Mouse (Mus musculus) liver, postnatal 0 days (tissue): ENCODE results near the gene Tango6. TPM values are rescaled to one million over a fixed set of nuclear protein-coding genes. Genes with fewer than 3 reads are reported as not detected.

Experiments
- ATAC-seq: fragments of 200-750 bp; cut with Nextera tagmentation; 2 replicates; pipeline ENCODE4 v1.8.0; 2017; ENCODE audit warnings: mild to moderate bottlenecking, moderate library complexity
- DNase-seq: peaks from one replicate; pipeline ENCODE4 v3.0.0-alpha.2; 2016
- H3K27ac ChIP-seq: fragments of 300-500 bp; sonication (generic); 2 replicates; pipeline ENCODE4 v1.5.1; 2014; ENCODE audit warnings: antibody characterized with exemption, moderate library complexity, mild to moderate bottlenecking, low read depth
- H3K27me3 ChIP-seq: fragments of 300-500 bp; sonication (generic); 2 replicates; pipeline ENCODE4 v1.6.1; 2014; ENCODE audit warnings: low read length, control low read depth, mixed read lengths; ENCODE audit not compliant: insufficient read depth
- H3K36me3 ChIP-seq: fragments of 300-500 bp; sonication (generic); replicated peaks from 2 replicates; pipeline ENCODE4 v1.6.1; 2014; ENCODE audit warnings: mild to moderate bottlenecking, control low read depth, low read length, moderate library complexity, mixed read lengths; ENCODE audit not compliant: insufficient read depth
- H3K4me1 ChIP-seq: fragments of 300-500 bp; sonication (generic); 2 replicates; pipeline ENCODE4 v1.6.1; 2014; ENCODE audit warnings: antibody characterized with exemption, mild to moderate bottlenecking, control low read depth; ENCODE audit not compliant: insufficient read depth
- H3K4me2 ChIP-seq: fragments of 300-500 bp; sonication (generic); 2 replicates; pipeline ENCODE4 v1.6.1; 2014; ENCODE audit warnings: low read depth, mild to moderate bottlenecking, low read length, moderate library complexity, mixed read lengths
- H3K4me3 ChIP-seq: fragments of 300-500 bp; sonication (generic); 2 replicates; pipeline ENCODE4 v1.5.1; 2014; ENCODE audit warnings: low read depth, low read length
- H3K9ac ChIP-seq: fragments of 300-500 bp; sonication (generic); replicated peaks from 2 replicates; pipeline ENCODE4 v1.6.1; 2014; ENCODE audit warnings: mild to moderate bottlenecking, moderate library complexity
- H3K9me3 ChIP-seq: fragments of 300-500 bp; sonication (generic); 2 replicates; pipeline ENCODE4 v1.6.1; 2016; ENCODE audit warnings: mild to moderate bottlenecking, control low read depth, low read length, mixed read lengths
- CTCF ChIP-seq: sonication (generic); IDR thresholded peaks from 2 replicates; pipeline ENCODE4 v1.5.1; 2016; ENCODE audit warnings: antibody characterized with exemption, low read depth
- EP300 ChIP-seq: IDR thresholded peaks from 2 replicates; pipeline ENCODE4 v1.6.1; 2016; ENCODE audit warnings: antibody characterized with exemption, low read depth, mild to moderate bottlenecking
- WGBS: fragments of 180-500 bp; shearing (Covaris S2); extraction: QIAGEN DNeasy Blood & Tissue Kit; methylation state at CpG from one replicate; pipeline ENCODE4 v1.1.7; 2014; ENCODE audit not compliant: insufficient replicate concordance; 5-methylcytosine and 5-hydroxymethylcytosine counted together
- polyA plus RNA-seq: library from polyadenylated mRNA; unstranded; fragments of >200 nt; fragmentation: Nextera tagmentation; extraction: Ambion mirVana; gene quantifications from 2 replicates; pipeline ENCODE4 v1.2.1, GENCODE M21; 2015

Gene Tango6
- polyA plus RNA-seq, 1 experiment from 2014 or later, result 1.8 TPM

DNA sequence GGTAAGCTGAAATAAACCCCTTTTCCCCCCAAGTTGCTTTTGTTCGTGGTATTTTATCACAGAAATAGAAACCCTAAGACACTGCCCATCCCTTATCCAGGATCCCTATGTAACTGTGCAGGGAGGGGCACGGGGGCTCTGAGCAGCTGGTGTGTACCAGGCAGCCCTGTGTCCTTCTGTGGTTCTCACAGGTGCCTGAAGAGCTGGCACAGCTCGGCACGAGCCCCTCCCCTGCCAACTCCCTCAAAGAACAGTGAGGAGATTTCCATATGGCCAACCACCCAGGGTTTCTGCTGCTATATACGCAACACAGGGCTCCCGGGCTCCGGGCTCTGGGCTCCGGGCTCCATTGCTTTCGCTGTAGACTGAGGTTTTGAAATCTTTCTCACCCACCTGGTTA, 182.5 kb downstream of the Tango6 start:
- no peak for DNase-seq
- H3K4me1 ChIP-seq, result peaks cover 2% of the 10 kb centered on the region
- peaks cover 21% of the 10 kb centered on the region for H3K27me3 ChIP-seq
- no peak for TF ChIP-seq EP300
- no peak for TF ChIP-seq CTCF
- H3K27ac ChIP-seq, result no peak overlapping the region
- WGBS, result 71% methylated on average over 9 of the region's 9 CpGs
- no peak overlapping the region for H3K4me2 ChIP-seq
- no peak for ATAC-seq
- no peak overlapping the region for H3K4me3 ChIP-seq
- no peak overlapping the region for H3K9ac ChIP-seq
- no peaks in the 10 kb centered on the region for H3K36me3 ChIP-seq
- H3K9me3 ChIP-seq, result no peaks in the 10 kb centered on the region

DNA sequence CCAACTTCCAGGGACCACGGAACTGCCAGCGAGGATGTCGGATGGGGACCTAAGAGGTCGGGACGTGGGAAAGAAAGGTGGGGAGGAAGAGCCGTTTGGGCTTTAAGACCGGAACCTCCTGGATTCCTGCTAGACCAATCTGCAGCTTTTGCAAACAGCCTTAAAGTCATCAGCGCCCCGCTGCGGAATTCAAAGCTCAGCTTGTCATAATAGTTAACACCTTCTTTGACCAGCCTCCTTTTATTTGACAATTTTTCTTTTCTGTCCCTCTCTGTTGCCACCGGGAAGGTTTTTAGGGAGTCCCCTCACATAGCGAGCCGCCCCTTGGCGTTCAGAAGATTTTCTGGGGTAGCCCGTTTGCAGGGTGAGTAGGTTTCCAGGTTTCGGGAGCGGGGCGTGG, 187.2 kb downstream of the Tango6 start, which contains the start of gene Has3:
Gene Has3 (plus strand): TSS at position 192 of the 400 bp plus-strand sequence.
- Histone ChIP-seq H3K9me3 (no peaks in the 10 kb centered on the region), H3K36me3 (no peaks in the 10 kb centered on the region; the same call in 1 of the 2 replicates), H3K4me2 (peak within 1 kb of the TSS; percentile 84), H3K9ac (peak within 1 kb of the TSS; percentile 50), H3K27me3 (peaks cover 48% of the 10 kb centered on the region), H3K27ac (no peak within 1 kb of the TSS), H3K4me3 (peak within 1 kb of the TSS; percentile 47), H3K4me1 (peaks cover 24% of the 10 kb centered on the region)
- no peak for DNase-seq
- WGBS, result 1% methylated on average over 18 of the region's 18 CpGs
- no peak for ATAC-seq
- TF ChIP-seq CTCF, result no peak
- no peak for TF ChIP-seq EP300

DNA sequence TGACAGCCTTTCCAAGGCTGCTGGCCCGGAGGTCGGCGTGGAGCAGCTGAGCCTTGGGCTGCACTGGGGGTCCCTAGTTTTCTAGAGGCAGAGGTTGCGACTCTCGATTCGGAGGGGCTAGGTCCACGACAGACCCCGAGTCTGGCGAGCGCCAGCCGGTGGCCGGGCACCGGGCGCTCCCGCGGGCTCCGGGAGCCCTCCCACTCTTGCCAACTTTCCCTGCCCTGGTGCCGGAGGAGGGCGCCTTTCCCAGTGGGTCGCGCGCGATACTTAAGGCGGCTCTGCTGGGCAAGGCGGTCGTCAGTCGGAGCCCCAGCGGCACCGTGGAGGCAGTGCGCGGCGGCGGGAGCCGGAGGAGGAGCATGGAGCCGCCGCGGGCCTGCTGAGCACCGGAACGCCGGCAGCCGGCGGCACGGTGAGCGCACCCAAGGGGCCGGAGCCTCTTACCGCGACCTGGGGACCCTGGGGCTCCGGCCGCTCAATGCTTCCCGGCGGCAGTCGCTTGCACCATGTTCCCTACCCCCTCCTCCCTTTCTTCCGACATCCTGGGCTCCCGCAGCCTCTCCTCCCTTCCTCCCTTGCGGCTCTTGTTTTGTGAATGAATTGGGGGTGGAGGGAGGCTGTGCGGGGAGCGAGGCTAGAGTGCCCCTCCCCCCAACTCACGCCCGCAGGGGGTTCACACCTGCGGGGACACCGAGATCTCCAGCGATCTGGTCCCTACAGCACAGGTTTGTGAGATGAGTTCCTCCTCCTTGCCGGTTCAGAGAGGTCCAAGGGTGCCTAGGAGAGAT, 187.9 kb downstream of the Tango6 start:
- under 1% methylated on average over 62 of the region's 63 CpGs for WGBS
- Histone ChIP-seq H3K36me3 (no peaks in the 10 kb centered on the region; the same call in 1 of the 2 replicates), H3K4me2 (peak overlapping the region; percentile 84), H3K9ac (peak overlapping the region; percentile 50), H3K4me3 (peak overlapping the region; percentile 47), H3K9me3 (no peaks in the 10 kb centered on the region), H3K27ac (no peak overlapping the region), H3K4me1 (peaks cover 24% of the 10 kb centered on the region), H3K27me3 (peaks cover 48% of the 10 kb centered on the region)
- peak; percentile 32 for DNase-seq
- no peak for ATAC-seq
- TF ChIP-seq EP300 (no peak), CTCF (0 out of 2 replicates have a peak, but pooled peaks have one; percentile 3)

DNA sequence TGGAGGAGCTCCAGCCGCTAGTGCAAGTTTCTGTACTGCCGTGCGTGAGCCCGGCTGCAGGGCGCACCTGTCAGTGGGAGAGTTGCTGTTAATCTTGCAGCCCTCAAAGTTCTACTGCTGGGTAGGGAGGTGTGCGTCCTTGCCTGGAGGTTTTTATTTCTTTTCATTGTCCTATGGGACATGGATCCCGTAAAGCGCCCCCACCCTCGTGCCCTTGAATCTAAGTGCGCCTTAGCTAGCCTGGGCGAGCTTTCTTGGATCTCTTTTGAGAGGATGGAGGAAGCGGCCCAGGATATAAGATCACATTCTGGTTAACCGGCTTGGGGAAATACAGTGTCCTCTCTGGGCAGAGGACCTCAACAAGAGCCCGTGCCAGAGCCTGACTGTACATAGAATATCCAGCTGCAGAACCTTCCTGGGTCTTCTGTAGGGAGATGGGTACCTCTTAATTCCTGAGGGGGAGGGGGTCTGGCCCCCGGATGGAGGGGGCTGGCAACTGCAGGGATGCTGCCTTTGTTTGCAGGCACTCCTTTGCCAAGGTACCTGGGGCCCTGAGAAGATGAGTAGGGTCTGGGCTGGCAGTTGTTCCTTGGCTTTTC, 188.6 kb downstream of the Tango6 start:
- TF ChIP-seq CTCF, result no peak
- TF ChIP-seq EP300, result no peak
- no peaks in the 10 kb centered on the region for H3K9me3 ChIP-seq
- H3K4me2 ChIP-seq, result peak overlapping the region; percentile 84
- H3K27me3 ChIP-seq, result peaks cover 48% of the 10 kb centered on the region
- H3K4me1 ChIP-seq, result peaks cover 24% of the 10 kb centered on the region
- peak overlapping the region; percentile 47 for H3K4me3 ChIP-seq
- H3K9ac ChIP-seq, result peak overlapping the region; percentile 50; the same call in 1 of the 2 replicates
- DNase-seq, result no peak
- 3% methylated on average over 15 of the region's 15 CpGs for WGBS
- H3K27ac ChIP-seq, result no peak overlapping the region
- H3K36me3 ChIP-seq, result no peaks in the 10 kb centered on the region; the same call in 1 of the 2 replicates
- no peak for ATAC-seq

DNA sequence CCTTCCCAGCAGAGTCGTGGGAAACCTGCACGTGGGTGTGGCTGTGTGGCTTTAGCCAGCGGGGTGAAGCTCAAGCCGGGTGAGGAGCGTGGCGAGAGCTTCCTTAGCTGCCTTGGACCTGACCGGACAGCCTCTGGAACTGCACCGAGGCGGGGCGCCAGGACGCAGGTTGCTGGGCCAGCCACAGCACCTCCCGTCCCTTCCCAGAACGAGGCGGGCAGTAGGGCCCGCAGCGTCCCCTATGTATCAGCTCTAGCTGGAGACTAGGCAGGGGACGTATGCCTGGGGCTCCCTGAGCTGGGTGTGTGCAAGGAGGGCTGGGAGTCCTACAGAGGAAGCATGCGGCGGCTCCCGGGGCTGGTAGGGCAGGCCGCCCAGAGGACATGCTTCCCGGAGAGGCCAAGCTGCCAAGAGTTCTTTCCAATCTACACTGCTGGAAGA, 189.1 kb downstream of the Tango6 start:
- peak; percentile 15; the same call in 1 of the 2 replicates for ATAC-seq
- WGBS, result 2% methylated on average over 22 of the region's 22 CpGs
- no peaks in the 10 kb centered on the region for H3K9me3 ChIP-seq
- no peak overlapping the region for H3K4me3 ChIP-seq
- TF ChIP-seq EP300, result no peak
- peak; percentile 30 for TF ChIP-seq CTCF
- peaks cover 48% of the 10 kb centered on the region for H3K27me3 ChIP-seq
- H3K4me1 ChIP-seq, result peaks cover 24% of the 10 kb centered on the region
- no peak overlapping the region for H3K9ac ChIP-seq
- H3K36me3 ChIP-seq, result no peaks in the 10 kb centered on the region; the same call in 1 of the 2 replicates
- H3K4me2 ChIP-seq, result peak overlapping the region; percentile 84
- no peak overlapping the region for H3K27ac ChIP-seq
- DNase-seq, result peak; percentile 47

DNA sequence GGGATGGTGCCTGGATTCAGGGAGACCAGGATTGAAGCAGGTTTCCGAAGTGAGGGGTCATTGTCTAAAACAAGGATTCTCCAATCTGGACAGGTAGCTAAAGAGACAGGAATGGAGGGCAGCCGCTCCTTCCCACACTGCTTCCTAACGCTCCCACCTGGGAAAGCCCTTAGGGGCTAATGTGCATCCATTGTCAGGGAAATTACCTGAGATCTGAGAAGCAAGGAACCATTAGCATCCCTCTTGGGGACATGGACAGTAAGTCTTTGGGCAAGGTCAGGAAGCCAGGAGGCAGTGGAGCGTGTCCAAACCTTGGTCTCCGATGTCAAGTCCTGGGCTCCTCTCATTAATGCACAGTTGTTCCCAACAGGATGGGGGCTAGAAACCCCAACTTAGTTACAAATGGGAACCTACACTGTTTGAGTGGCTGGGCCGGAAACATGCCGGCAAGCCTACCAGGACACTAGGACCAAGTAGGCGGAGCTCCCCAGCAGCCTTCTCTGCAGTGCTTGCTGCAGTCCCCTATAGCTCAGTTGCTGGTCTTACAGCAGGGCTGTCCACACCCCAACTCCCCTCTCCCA, 189.7 kb downstream of the Tango6 start:
- ATAC-seq (no peak), DNase-seq (no peak)
- no peak for TF ChIP-seq EP300
- no peak for TF ChIP-seq CTCF
- H3K4me2 ChIP-seq, result no peak overlapping the region; the same call in 1 of the 2 replicates
- H3K36me3 ChIP-seq, result no peaks in the 10 kb centered on the region; the same call in 1 of the 2 replicates
- no peak overlapping the region for H3K27ac ChIP-seq
- H3K9me3 ChIP-seq, result no peaks in the 10 kb centered on the region
- peaks cover 48% of the 10 kb centered on the region for H3K27me3 ChIP-seq
- no peak overlapping the region for H3K4me3 ChIP-seq
- H3K9ac ChIP-seq, result no peak overlapping the region
- peaks cover 24% of the 10 kb centered on the region for H3K4me1 ChIP-seq
- whole genome bisulfite sequencing, result 28% methylated on average over 8 of the region's 8 CpGs
